Mouse (Mus musculus) lung, adult 2 months (tissue): ENCODE measurements at regions not wholly inside any gene's neighbourhood (a gene's known extent, or its start where the extent isn't known, plus 50 kb on each side); places are given as distances from the start of the nearest gene placed in this dataset.

Experiments
- CTCF ChIP-seq: fragments of 200-500 bp; IDR thresholded peaks from 2 replicates; pipeline ENCODE4 v1.5.1; 2011; ENCODE audit warnings: mild to moderate bottlenecking, low read length, control low read depth; ENCODE audit not compliant: insufficient read depth
- POLR2A ChIP-seq: fragments of 200-500 bp; IDR thresholded peaks from 2 replicates; pipeline ENCODE4 v1.6.1; 2011; ENCODE audit warnings: low read depth, mild to moderate bottlenecking, control low read depth, low read length, borderline replicate concordance; ENCODE audit errors: extremely low read depth

DNA sequence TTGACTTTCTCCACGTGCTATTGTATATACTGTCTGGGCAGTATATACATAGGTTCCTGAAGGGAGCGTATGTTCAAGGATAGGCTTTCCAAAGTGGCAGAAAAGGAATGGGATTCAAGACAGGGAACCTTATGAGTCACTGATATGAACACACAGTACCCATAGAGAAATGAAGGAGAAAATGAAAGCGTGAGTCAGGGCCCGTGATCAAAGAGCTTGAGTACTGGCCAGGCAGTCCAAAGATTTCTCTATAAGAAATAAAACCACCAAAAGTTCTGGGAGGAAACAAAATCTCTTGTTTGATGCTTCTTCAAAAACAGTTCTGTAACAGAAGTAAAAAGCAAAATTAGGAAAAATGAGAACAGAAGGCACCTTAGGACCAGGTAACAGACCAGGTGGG lies 223.9 kb downstream of the Tle4 start:
- TF ChIP-seq POLR2A (no peak), CTCF (no peak)
